Mouse (Mus musculus): ENCODE measurements at regions not wholly inside any gene's neighbourhood (a gene's known extent, or its start where the extent isn't known, plus 50 kb on each side); places are given as distances from the start of the nearest gene placed in this dataset.

DNA sequence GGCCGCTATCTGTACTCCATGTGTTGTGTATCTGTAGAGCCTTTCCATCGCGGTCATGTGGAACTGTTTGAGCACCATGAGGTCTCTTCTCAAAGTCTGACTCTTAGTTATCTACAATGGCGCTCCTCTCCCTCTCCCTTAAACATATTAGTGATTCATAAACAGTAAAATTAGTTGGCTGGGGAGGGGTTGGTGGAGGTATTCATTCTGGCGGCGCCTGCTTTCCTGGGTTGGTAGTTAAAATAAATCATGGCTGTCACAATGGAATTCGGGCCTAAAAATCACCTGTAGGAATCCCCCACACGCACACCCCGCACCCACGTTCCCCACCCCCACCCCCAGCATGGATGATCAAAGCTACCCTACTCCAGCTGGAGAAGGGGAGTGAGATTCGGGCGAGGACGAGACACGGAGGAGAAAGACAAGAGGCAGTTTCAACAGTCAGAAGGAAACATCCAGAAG lies 70.6 kb upstream of the Stx18 start:
- TF ChIP-seq HCFC1 (IDR thresholded peaks at IDR 0.05; ENCODE audit: borderline replicate concordance, insufficient read depth, low read length), result no peak
- TF ChIP-seq ZNF384 (IDR thresholded peaks at IDR 0.05; ENCODE audit: low read depth, low read length), result no peak
- no peak for TF ChIP-seq CHD2 (IDR thresholded peaks at IDR 0.05; ENCODE audit: low read depth, low read length)
